Mouse (Mus musculus): ENCODE results near the gene Ica1. TPM values are rescaled to one million over a fixed set of nuclear protein-coding genes. Genes with fewer than 3 reads are reported as not detected.

Ica1 gene
- polyA plus RNA-seq, 1 experiment from 2014 or later, result 18.4 TPM

DNA sequence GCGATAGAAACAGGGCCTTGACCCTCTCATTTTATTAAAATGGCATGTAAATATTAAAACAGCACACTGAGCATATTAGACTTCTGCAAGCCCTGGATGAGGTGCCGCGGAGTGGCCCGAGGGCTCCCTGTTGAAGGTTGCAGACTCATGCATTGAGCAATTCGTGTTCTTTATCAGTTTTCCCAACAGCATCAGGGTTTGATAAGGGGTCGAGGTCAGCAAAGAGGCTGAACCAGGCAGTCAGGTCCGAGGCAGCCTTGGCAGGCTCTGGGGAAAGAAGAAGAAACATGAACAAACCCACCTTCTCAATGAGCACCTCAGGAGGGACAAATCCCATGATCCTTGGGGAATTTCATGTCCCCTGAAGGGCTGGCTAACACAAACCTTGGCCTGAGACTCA, 147.8 kb downstream of the Ica1 start:
- WGBS, result 88% methylated on average over 7 of the region's 7 CpGs

DNA sequence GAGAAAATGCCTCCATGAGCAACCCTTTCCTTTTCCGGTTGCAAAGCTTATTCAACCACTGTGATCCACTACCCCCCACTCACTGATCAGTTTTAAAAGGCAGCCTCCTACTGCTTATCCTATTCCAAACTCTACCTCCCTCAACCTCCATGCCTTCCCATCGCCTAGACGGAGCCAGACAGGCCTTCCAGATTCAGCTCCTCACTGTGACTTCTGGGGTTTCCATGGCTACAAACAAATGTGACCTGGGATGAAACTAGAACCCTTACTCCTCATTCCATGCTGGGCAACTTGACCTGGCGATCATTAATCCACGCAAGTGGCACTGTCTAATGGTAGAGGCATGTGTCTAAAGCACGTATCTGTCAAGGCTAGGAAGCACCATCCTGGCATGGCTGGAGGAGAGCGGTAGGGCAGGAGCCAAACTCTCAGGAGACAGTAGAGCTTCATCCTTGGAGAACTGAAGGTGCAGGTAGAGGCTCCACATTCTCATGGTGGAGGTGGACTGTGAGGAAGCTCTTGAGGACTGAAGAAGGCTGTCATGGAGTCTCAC, 149.5 kb downstream of the Ica1 start:
- Histone ChIP-seq H3K36me3 (no peaks in the 10 kb centered on the region), H3K4me2 (replicated peaks) (no peak overlapping the region), H3K27ac (replicated peaks) (no peak overlapping the region), H3K4me1 (no peaks in the 10 kb centered on the region), H3K4me3 (no peak overlapping the region), H3K9me3 (no peaks in the 10 kb centered on the region), H3K27me3 (no peaks in the 10 kb centered on the region), H3K9ac (replicated peaks) (no peak overlapping the region)
- WGBS, result 87% methylated on average over 7 of the region's 7 CpGs
- ATAC-seq (ENCODE audit: low FRiP score, low read depth), result no peak

More for the DNA sequence above, 147.8 kb downstream of the Ica1 start:
- Histone ChIP-seq H3K4me3 (no peak overlapping the region), H3K36me3 (no peaks in the 10 kb centered on the region), H3K9me3 (no peaks in the 10 kb centered on the region), H3K4me2 (replicated peaks) (no peak overlapping the region), H3K4me1 (no peaks in the 10 kb centered on the region), H3K27ac (replicated peaks) (no peak overlapping the region), H3K9ac (replicated peaks) (no peak overlapping the region), H3K27me3 (no peaks in the 10 kb centered on the region)
- no peak for ATAC-seq (ENCODE audit: low FRiP score, low read depth)

DNA sequence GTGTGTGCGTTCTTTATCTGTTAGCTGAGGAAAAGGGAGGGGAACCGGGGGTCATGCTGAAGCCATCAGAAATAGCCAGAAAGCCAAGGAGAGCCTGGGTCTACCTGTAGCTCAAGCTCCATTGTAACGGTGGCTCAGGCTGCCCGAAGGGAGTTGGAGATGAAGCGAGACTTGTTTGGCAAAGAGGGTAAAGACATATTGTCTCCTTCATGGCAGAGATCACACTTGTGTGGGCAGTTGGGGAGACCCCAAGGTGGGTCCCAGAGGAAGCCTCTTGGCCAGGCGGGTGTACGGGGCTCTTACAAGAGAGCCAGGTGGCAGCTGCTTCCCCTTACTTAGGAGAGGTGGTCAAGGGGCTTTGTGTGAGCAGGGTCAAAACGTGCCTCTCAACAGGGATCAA, 150.1 kb downstream of the Ica1 start:
- Histone ChIP-seq H3K36me3 (no peaks in the 10 kb centered on the region), H3K27me3 (no peaks in the 10 kb centered on the region), H3K9ac (replicated peaks) (no peak overlapping the region), H3K4me1 (no peaks in the 10 kb centered on the region), H3K9me3 (no peaks in the 10 kb centered on the region), H3K27ac (replicated peaks) (no peak overlapping the region), H3K4me3 (no peak overlapping the region), H3K4me2 (replicated peaks) (no peak overlapping the region)
- 91% methylated on average over 8 of the region's 8 CpGs for whole genome bisulfite sequencing
- no peak for ATAC-seq (ENCODE audit: low FRiP score, low read depth)

DNA sequence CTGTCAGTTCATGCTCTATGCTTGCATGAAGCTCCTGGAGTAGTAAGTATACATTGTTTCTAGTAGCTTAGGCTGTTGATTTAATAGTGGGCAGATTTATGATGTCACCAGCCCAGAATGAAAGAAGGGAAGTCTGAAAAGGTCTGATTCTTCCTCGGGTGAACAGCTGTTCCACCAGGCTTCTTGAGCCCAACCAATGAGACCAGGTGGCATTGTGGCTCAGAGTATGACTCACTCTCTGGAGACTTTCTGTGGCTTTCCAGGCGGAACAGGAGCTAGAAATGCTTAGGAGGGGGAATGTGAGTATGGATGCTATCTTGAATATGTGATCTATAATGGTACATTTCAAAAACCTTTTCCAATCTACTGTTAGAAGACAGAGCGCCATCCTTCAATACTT, 155.2 kb downstream of the Ica1 start:
- Histone ChIP-seq H3K9ac (replicated peaks) (no peak overlapping the region), H3K36me3 (no peaks in the 10 kb centered on the region), H3K4me1 (no peaks in the 10 kb centered on the region), H3K27ac (replicated peaks) (no peak overlapping the region), H3K4me2 (replicated peaks) (no peak overlapping the region), H3K4me3 (no peak overlapping the region), H3K9me3 (no peaks in the 10 kb centered on the region), H3K27me3 (no peaks in the 10 kb centered on the region)
- 86% methylated on average over 3 of the region's 3 CpGs for WGBS
- no peak for ATAC-seq (ENCODE audit: low FRiP score, low read depth)

DNA sequence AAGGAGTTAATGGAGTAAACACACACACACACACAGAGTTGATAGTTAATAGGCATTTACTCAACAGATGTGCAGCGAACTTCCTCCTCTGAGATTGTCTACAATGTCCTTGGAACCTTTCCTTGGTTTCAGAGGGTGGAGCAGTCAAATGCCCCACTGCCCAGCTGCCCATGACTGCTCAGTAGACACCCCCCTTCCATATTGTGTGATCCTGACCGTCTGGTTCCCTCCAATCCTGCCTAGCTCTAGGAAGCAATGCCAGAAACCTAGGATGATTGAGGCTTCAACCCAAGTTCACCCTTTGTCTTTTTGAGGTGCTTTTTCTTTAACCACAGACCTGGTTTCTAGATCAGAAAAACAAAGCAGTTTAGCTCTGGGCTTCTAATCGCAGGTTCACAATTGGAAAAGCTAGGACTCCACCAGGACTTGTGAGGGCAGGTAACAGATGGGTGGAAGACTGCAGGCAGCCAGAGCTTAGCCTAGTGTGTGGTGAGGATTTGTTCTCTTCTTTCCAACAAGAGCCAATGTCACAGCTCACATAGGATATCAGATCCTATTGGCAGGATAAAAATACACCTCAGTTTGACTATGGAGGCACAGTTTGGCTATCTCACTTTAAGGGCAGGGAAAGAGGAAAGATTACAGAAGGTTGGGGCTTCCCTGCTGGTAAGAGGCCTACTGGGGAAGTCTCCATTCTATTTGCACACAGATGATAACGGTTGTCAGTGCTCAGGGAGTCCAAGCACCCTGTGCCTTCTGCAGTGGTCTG, 158.5 kb downstream of the Ica1 start:
- no peak for ATAC-seq (ENCODE audit: low FRiP score, low read depth)
- WGBS, result 78% methylated on average over 4 of the region's 4 CpGs
- no peaks in the 10 kb centered on the region for H3K36me3 ChIP-seq

DNA sequence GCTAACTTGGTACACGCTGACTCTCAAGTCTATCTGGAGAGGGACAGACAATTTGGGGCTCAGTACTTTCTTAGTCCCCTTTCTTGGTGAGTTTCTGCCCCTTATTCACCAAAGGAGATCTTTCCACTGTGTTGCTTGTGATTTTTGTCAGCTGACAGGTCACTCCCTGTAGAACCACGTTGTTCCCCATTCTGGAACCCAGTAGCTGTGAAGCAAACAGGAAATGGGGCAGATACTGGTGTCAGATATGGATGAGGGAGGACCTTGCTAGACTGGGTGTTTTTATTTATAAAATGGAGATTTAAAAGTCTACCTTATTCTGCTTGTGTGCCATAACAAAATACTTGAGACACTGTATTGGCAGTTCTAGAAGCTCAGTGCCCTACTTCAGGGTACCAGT, 160.9 kb downstream of the Ica1 start:
- no peak overlapping the region for H3K27ac ChIP-seq (replicated peaks)
- no peaks in the 10 kb centered on the region for H3K4me1 ChIP-seq
- H3K9me3 ChIP-seq, result no peaks in the 10 kb centered on the region
- no peak overlapping the region for H3K4me3 ChIP-seq
- no peak overlapping the region for H3K4me2 ChIP-seq (replicated peaks)
- no peaks in the 10 kb centered on the region for H3K27me3 ChIP-seq
- no peaks in the 10 kb centered on the region for H3K36me3 ChIP-seq
- no peak for ATAC-seq (ENCODE audit: low FRiP score, low read depth)
- H3K9ac ChIP-seq (replicated peaks), result no peak overlapping the region
- 81% methylated on average over 2 of the region's 2 CpGs for WGBS

More for the DNA sequence above, 158.5 kb downstream of the Ica1 start:
- Histone ChIP-seq H3K4me3 (no peak overlapping the region), H3K27me3 (no peaks in the 10 kb centered on the region), H3K4me2 (replicated peaks) (no peak overlapping the region), H3K4me1 (no peaks in the 10 kb centered on the region), H3K9me3 (no peaks in the 10 kb centered on the region), H3K9ac (replicated peaks) (no peak overlapping the region), H3K27ac (replicated peaks) (no peak overlapping the region)

DNA sequence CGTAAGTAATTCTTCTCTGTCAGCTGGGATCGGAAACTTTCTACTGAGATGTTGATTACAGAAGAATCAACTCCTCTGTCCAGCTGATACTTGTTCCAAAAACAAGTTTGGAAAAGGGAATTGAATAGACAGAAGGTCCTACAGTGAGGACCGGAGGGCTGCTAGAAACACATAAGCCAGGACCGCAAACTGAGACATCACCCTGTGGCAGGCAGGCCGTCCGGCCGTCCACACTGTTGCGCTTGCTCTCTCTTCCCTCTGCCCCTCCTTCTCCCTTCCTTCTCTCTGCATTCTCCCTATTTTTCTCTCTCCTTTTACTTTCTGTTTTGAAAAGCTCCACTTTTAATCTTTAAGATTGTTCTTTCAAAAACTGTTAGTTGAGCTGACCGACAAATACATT, 186.6 kb downstream of the Ica1 start:
- Histone ChIP-seq H3K9me3 (no peaks in the 10 kb centered on the region), H3K27me3 (no peaks in the 10 kb centered on the region), H3K9ac (replicated peaks) (no peak overlapping the region), H3K4me2 (replicated peaks) (no peak overlapping the region), H3K36me3 (peaks cover 4% of the 10 kb centered on the region; the same call in 1 of the 2 replicates), H3K27ac (replicated peaks) (no peak overlapping the region), H3K4me3 (no peak overlapping the region), H3K4me1 (no peaks in the 10 kb centered on the region)
- ATAC-seq (ENCODE audit: low FRiP score, low read depth), result no peak
- 86% methylated on average over 9 of the region's 9 CpGs for WGBS

DNA sequence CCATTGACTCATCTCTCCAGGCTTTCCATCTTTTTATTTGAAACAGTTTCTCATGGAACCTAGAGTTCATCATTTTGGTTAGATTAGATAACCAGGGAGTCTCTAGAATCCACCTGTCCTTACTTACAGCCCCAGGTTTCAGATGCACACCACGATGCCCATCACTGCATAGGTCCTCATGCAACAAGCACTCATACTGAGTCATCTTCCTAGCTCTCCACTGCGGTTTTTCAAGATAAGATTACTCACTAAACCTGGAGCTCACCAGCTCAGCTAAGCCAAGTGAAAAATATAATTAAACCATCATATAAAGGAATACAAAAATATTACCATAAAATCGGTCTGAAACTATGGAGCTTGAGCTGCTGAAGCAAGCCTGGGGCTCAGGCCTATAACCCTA, 194.4 kb downstream of the Ica1 start:
- no peak for ATAC-seq (ENCODE audit: low FRiP score, low read depth)
- Histone ChIP-seq H3K9ac (replicated peaks) (no peak overlapping the region), H3K4me2 (replicated peaks) (no peak overlapping the region), H3K4me1 (no peaks in the 10 kb centered on the region), H3K27ac (replicated peaks) (no peak overlapping the region), H3K4me3 (no peak overlapping the region), H3K27me3 (no peaks in the 10 kb centered on the region), H3K36me3 (no peaks in the 10 kb centered on the region), H3K9me3 (no peaks in the 10 kb centered on the region)
- WGBS, result 94% methylated on average over 3 of the region's 3 CpGs

DNA sequence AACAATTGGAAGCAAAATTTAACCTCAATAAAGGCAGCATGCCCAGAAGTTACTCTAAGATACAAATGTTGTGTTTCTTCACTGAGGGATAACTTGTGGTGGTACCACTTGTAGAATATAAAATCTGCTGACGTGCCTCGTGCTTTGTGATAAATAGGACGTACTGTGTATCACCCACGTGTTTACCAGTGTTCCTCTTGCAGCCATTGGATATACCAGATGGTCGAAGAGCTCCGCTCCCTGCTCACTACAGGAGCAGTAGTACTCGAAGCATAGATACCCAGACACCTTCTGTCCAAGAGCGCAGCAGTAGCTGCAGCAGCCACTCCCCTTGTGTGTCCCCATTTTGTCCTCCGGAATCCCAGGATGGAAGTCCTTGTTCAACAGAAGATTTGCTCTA, 195.9 kb downstream of the Ica1 start:
- Histone ChIP-seq H3K27ac (replicated peaks) (no peak overlapping the region), H3K9ac (replicated peaks) (no peak overlapping the region), H3K36me3 (no peaks in the 10 kb centered on the region), H3K4me1 (no peaks in the 10 kb centered on the region), H3K4me2 (replicated peaks) (no peak overlapping the region), H3K27me3 (no peaks in the 10 kb centered on the region), H3K9me3 (no peaks in the 10 kb centered on the region), H3K4me3 (no peak overlapping the region)
- 94% methylated on average over 9 of the region's 9 CpGs for WGBS
- no peak for ATAC-seq (ENCODE audit: low FRiP score, low read depth)

Other genes with a start within 250 kb of the Ica1 start
- 15.7 and 16.5 TPM in 2 replicates for gene Nxph1, start 169.9 kb upstream of the Ica1 start, polyA plus RNA-seq (2016; fragmentation: Nextera tagmentation; extraction: Ambion mirVana)